Mouse (Mus musculus) megakaryocyte, embryonic 14.5 days (primary cell): ENCODE measurements at regions not wholly inside any gene's neighbourhood (a gene's known extent, or its start where the extent isn't known, plus 50 kb on each side); places are given as distances from the start of the nearest gene placed in this dataset.

Experiments used
- FLI1 ChIP-seq: IDR thresholded peaks from 2 replicates; pipeline ENCODE4 v1.6.1; 2012; ENCODE audit warnings: low read length, inconsistent platforms, mixed read lengths
- GATA1 ChIP-seq: IDR thresholded peaks from 3 replicates; pipeline ENCODE4 v1.6.1; 2012; ENCODE audit warnings: mixed read lengths, low read length, inconsistent platforms, borderline replicate concordance

DNA sequence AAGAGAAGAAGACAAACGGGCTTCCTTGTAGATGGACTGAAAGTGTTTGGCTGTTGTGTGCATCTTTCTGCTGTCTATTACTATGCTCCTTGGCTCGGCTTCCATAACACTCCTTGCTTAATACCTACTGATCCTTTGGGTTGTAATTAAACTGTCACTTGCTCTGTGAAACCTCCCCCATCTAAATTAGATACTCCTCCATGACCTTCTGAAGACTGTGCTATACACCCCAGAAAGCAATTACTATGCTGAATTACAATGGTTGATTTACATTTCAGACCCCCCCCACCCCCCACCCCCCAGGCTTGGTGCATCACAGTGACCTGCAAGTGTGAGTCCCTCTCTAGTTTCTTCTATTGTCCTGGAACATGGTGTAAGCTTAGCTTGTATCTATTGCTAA lies 549.3 kb downstream of the Fam19a2 start:
- no peak for TF ChIP-seq GATA1
- TF ChIP-seq FLI1 = no peak
